Mouse (Mus musculus): ENCODE measurements at regions not wholly inside any gene's neighbourhood (a gene's known extent, or its start where the extent isn't known, plus 50 kb on each side); places are given as distances from the start of the nearest gene placed in this dataset.

DNA sequence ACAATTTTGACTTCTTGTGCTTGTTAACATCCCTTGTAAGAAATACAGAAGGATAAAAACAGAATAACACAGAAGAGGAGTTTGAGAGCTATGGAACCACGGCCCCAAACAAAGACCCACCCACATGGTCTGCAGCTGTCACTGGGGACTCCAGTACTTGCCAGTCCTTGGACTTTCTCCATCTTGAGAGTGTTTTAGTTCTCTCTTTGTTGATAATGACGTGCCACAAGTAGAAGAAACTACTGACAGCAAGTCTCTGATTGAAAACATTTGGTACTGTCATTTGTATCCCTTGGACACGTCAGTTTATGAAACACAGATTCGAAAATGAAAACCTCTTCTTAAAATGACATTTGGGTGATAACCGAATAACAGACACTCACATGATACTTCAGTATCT, 68.3 kb upstream of the Frg1 start:
- DNase-seq: no peak

DNA sequence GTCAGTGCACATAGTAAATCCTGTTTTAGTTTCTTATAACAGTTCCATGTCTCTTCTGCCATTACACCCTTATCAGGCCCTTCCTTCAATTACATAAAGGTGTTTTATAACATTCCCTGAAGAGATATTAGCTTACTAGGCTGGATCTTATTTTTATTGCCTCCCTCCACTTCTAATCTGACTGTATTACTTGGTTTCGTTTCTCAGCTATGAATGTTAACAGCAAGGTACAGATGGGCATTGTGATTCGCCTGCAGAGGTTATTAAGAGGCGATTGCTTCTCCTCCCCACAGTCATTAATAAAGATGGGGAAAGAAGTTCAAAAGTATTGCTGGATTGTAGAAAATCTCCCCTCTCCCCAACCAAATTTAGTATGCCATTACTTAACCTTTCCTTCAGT, 66.4 kb upstream of the Frg1 start:
- DNase-seq: no peak

DNA sequence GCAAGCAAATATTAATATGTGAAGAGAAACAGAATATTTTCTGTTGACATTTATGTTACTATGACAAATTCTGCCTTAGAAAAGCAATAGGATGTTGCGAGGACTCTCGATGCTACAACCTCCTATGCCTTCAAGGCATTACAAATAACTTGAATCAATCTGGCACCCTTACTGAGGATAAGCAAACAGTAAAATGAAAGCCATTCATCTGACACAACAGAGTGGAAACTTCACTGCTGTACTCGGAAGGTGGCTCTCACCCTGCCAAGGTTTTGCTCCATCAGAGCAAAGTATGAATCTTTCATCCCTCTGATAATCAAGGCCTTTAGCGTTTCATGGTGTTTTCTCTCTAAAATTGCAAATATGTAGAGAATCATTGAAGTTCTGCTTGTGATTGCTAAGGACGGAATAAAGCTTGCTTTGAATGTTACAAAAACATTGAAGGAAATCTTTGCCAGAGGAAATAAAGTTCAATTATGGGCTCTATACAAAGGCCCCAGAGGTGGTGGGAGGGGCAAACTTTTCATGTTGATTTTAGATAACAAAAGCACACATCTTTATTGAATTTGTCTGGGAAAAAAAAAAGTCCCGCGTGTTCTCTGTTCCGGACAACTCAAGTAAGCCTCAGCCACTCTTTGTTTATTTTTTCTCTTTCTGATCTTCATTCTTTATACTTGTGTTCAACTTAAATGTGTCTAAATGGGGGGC, 56.3 kb upstream of the Frg1 start:
- no peak for DNase-seq

DNA sequence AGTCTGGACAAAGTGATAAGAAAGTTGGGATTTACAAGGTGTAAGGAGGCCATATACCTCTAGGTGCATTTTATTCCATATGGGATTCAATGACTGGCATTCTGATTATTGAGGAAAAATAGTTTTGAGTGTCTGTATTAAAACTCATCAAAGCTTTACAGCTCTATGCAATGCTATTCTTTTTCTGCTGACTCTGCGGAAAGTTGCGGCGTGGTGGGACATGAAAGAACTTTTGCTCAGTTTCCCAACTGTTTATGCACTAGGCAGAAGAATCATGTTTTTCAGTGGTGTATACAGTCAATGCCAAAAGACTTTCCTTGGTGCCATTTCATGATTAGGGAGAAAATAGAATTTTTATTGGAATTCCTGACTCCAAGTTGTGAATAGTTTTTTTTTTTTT, 55.4 kb upstream of the Frg1 start:
- DNase-seq: no peak

Measured in right cerebral cortex, postnatal 4 days (tissue).